Mouse (Mus musculus) cerebellum, adult (tissue): ENCODE results near the gene Defb30.
A peak's percentile ranks its signal among the peaks of the same experiment; 100 is the strongest.

Experiments
- ATAC-seq: cut with Nextera tagmentation; 2 replicates; pipeline ENCODE4 v1.9.2; 2017; ENCODE audit warnings: mild to moderate bottlenecking, moderate library complexity, mixed read lengths; ENCODE audit not compliant: insufficient number of reproducible peaks, low FRiP score, low TSS enrichment

Gene Defb30

GRCm38 (mm10) chr14:63049910-63050370 lies at the start of gene Defb30:
Defb30 (minus strand) TSS chr14:63049960.
- no peak for ATAC-seq

GRCm38 (mm10) chr14:63067708-63068107 lies 17.9 kb upstream of the Defb30 start:
- no peak for ATAC-seq

- ATAC-seq: peak; percentile 56; the same call in 1 of the 2 replicates
These were observed 17.0 kb upstream of the Defb30 start for GRCm38 (mm10) chr14:63066630-63067310.

GRCm38 (mm10) chr14:63065391-63065790 lies 15.6 kb upstream of the Defb30 start:
- ATAC-seq: no peak

- ATAC-seq: no peak
These were observed 12.4 kb upstream of the Defb30 start for GRCm38 (mm10) chr14:63062184-63062583.

- ATAC-seq: no peak
These were observed 10.6 kb upstream of the Defb30 start for GRCm38 (mm10) chr14:63060361-63060760.

- peak; percentile 91 for ATAC-seq
These were observed 5.0 kb upstream of the Defb30 start for GRCm38 (mm10) chr14:63054729-63055128.

- no peak for ATAC-seq
These were observed 1.0 kb upstream of the Defb30 start for GRCm38 (mm10) chr14:63050769-63051168.

GRCm38 (mm10) chr14:63046691-63047090 lies 3.1 kb downstream of the Defb30 start, which contains the start of gene Defb42:
Defb42 (plus strand) TSS chr14:63046991.
- no peak for ATAC-seq

GRCm38 (mm10) chr14:63020524-63021156 lies 29.1 kb downstream of the Defb30 start:
- ATAC-seq: no peak

- no peak for ATAC-seq
These were observed 35.1 kb downstream of the Defb30 start for GRCm38 (mm10) chr14:63014667-63015066.

- ATAC-seq: no peak
These were observed 36.7 kb downstream of the Defb30 start for GRCm38 (mm10) chr14:63013082-63013481.

GRCm38 (mm10) chr14:63011471-63011870 lies 38.3 kb downstream of the Defb30 start, which contains the start of gene Defb43:
Defb43 (plus strand) TSS chr14:63011771.
- ATAC-seq: no peak

GRCm38 (mm10) chr14:63002588-63002987 lies 47.2 kb downstream of the Defb30 start:
- no peak for ATAC-seq

GRCm38 (mm10) chr14:62998977-62999376 lies 50.8 kb downstream of the Defb30 start:
- ATAC-seq: no peak

GRCm38 (mm10) chr14:62997777-62998176 lies 52.0 kb downstream of the Defb30 start, which contains the start of gene Defb47:
Defb47 (plus strand) TSS chr14:62998077.
- ATAC-seq: no peak

GRCm38 (mm10) chr14:62991849-62992510 lies 57.8 kb downstream of the Defb30 start:
- no peak for ATAC-seq

GRCm38 (mm10) chr14:62991271-62991670 lies 58.5 kb downstream of the Defb30 start:
- no peak for ATAC-seq

- ATAC-seq: no peak
These were observed 65.3 kb downstream of the Defb30 start, which contains the start of gene Defb48 for GRCm38 (mm10) chr14:62984410-62984809. Defb48 (minus strand) TSS chr14:62984510.
